Mouse (Mus musculus) urinary bladder, adult 18-20 months (tissue): ENCODE results near the gene Sema7a.

Source experiments
- DNase-seq, 2 experiments: peaks; one replicate each; pipeline ENCODE4 v3.0.0; 2022; ENCODE audit warnings: low spot score in 2 of 2, mixed read lengths in 2 of 2

The Sema7a gene

GRCm38 (mm10) chr9:57938225-57939055 is 1.5 kb upstream of the Sema7a start:
- DNase-seq = no peak

DNA sequence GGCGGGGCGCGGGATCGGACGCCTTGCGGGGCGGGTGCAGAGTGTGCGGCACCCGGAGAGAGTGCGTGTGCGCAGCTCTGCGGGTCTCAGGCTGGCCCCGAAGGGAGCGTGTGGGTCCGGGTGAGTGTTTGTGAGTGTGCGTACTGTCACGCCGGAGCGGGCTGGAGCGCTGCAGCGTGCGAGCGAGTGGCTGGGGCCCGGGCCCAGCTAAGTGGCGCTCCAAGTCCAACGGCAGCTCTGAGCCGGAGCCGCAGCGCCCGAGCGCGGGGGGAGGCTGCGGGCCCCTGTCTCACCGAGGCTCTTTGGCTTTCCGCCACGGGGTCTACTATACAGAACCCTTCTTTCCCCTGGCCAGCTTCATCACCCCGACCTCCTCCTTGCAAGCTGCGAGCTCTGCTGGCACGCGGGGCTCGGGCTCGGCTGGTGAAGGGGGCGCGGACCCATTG is 460 bp downstream of the Sema7a start:
- DNase-seq = no peak

DNA sequence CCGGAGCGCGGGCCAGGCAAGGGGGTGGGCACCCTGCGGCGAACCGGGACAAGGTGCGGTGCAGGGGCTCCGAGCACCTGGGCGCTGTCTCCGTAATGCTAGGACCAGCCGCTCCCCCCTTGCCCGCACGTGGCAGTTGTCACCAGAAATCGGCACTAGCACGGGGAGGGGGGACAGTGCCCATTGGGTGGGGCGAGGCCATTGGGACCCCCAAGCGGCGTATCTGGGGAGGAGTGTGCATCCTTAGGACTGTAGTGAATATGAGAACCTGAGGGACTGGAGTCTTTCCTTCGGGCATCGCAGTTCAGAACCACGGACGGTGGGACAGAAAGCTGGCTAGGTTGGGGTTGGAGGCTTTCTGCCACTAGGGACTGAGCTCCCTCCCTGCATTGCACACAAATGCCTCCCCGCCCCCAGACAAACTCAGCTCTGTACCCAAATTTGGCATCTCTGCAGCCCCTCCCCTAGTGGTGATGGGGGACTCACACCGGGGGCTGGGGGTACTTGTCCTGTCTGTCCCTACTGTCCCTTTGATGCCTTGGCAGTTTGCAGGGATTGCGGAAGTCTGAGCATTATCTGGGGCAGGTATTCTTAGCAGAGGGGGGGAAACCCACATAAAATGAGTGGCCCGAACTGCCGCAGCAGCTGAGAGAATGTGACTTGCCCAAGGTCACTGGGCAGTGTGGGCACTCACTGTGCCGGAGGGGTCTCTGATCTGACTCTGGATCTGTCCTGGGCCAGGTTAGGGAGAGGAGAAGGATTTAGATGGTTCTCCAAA is 1.1 kb downstream of the Sema7a start:
- DNase-seq = no peak

GRCm38 (mm10) chr9:57942039-57942438 is 2.1 kb downstream of the Sema7a start:
- no peak for DNase-seq

DNA sequence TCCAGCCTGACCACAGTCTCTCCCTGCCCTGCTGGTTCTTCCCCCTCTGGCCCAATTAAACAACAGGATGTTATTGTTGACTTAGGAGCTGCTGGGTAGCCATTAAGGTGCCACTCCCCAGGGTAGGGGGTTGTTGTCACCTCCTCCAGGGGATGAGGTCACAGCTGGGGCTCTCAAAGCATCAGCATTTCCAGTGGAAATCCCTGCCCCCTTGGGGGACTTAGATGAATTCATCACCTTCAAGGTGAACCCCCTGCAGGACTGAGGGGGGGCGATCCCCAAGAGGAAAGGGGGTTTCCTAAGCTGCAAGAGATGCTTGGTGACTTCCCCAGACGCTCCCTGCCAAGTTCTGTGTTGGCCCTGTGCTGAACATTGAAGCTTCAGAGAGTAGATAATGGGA is 3.2 kb downstream of the Sema7a start:
- DNase-seq = no peak

DNA sequence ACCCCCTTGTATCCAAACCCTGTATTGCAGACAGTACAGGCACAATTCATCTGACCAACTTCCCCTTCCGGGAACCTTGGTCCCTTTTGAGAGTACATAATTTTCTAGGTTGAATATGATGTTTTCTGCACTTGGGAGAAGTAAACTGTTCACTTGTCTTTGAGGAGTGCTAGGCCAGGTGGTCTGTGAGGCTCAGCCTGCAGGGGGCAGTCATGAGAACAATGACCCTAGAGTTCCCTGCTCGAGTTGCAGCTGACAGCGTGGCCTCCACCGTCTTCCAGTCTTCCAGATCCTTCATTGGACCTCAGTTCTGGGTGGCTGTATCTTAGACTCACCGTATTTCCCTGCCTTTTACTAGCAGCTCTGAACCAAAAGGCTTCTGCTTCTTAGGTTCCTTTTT is 4.7 kb downstream of the Sema7a start:
- DNase-seq = no peak

DNA sequence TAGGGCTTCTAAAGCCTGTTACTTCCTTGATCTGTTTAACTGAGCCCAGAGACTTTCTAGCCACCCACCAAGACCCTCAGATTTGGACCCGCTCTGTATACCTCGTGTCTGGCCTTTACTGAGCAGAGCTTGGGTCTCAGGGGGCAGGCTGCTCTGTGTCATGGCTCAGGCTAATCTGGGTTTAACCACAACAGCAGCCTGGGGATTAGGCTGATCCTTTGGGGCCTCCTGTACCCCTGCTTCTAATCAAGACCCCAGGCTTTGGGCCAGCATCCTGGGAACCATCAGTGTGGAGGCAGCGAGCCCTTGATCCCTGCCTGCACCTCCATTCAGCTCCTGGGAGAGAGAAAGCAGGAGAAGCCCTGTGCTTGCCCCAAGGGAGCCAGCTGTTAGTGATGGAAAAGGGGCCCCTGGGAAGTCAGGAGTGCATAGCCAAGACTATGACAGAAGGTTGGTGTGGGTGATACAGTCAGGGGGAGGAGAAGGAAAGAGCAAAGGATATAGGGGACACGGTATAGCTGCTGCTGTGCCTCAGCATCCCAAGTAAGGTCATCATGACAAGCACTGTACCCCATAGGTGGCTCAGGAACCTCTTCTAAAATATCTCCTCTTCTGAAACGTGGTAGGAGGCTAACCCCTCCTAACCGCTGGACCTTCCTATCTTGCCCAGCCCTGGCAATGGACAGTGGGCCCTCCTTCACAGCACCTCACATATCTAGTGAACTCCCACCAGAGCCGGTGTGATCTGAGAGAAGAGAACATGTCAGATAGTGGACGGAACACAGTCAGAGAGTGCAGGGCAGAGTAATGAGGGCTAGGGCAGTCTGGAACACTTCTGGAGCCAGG is 6.1 kb downstream of the Sema7a start:
- no peak for DNase-seq

GRCm38 (mm10) chr9:57947381-57948030 is 7.6 kb downstream of the Sema7a start:
- no peak for DNase-seq

GRCm38 (mm10) chr9:57948333-57948931 is 8.5 kb downstream of the Sema7a start:
- no peak for DNase-seq

DNA sequence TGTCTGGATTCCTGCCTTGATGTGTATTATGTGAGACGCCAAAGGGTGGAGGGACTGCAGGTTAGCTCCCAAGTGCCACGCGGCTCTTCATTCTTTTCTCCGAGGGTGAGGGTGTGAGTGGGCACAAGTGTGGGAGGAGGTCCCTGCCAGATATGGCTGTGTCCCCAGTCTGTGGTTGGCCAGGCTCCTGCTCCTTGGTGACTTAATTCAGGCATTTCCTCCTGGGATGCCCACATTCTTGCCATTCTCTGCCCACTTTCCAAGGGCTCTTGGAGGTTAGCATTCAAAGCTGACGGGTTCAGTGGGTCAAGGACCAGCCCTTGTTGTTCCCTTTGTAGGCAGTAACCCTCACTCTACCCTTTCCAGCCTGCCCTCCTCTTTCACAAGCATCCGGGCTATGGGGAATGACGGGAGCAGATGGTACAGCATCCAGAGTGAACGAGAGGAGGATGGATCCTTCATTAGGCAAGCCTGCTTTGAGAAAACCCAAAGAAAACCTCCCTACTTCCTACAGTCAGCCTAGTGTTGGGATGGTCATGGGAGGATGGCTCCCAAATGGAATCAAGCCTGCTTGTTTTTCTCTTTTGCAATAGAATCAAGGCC is 9.3 kb downstream of the Sema7a start:
- no peak for DNase-seq

DNA sequence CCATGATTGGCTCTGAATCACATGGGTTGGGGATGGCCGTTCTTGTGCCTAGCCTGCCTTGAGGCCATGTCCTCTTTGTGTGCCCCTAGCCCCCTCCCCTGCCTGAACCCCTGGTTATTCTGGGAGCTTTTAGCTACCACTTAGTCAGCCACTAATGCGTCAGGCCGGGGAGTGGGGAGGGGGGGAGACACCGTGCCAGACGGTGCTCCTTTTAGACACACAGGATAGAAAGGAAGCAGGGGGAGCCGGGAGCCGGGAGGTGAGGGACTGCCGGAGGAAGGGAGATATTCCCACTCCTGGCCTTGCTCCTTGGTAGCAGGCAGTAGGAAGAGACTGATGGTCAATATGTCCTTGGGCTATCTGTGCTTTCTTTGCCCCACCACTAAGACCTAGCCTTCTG is 10.0 kb downstream of the Sema7a start:
- DNase-seq = no peak

DNA sequence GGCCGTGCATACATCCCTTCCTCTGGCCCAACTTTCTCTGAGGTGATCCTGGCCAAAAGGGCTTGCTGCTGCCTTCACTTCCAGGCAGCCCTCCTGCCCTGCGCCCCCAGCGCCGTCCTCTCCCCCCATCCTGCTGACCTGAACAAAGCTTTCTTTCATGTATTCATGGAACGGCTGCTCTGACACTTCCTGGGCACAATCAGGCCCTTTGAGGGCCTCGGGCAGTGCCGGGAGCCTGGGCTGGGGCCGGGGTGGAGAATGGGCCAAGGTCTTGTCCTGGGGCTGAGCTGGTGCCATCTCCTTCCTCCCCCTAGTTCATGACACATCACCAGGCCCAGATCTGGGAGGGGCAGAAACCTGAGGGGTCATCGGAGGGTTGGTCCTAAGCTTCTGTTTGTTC is 10.6 kb downstream of the Sema7a start:
- DNase-seq = no peak

- DNase-seq = no peak
Observed at GRCm38 (mm10) chr9:57951993-57952392, 12.1 kb downstream of the Sema7a start.

GRCm38 (mm10) chr9:57954962-57955744 is 15.2 kb downstream of the Sema7a start:
- peak in 1 of 2 experiments; percentile 49 for DNase-seq

DNA sequence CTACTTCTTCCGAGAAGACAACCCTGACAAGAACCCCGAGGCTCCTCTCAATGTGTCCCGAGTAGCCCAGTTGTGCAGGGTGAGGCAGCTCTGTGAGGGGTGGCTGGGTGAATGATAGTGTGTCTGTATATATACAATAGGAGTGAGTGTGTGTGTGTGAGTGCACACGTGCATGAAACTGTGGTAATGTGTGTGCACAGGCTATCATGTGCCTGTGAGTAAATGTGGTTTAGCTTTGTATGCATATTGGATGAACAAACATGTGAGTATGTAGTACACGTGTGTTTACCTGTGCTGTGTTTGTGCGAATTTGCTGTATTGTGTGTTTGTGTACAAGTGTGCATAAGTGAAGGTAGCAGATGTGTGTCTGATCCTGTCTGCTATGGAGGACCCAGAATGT is 15.9 kb downstream of the Sema7a start:
- no peak for DNase-seq

DNA sequence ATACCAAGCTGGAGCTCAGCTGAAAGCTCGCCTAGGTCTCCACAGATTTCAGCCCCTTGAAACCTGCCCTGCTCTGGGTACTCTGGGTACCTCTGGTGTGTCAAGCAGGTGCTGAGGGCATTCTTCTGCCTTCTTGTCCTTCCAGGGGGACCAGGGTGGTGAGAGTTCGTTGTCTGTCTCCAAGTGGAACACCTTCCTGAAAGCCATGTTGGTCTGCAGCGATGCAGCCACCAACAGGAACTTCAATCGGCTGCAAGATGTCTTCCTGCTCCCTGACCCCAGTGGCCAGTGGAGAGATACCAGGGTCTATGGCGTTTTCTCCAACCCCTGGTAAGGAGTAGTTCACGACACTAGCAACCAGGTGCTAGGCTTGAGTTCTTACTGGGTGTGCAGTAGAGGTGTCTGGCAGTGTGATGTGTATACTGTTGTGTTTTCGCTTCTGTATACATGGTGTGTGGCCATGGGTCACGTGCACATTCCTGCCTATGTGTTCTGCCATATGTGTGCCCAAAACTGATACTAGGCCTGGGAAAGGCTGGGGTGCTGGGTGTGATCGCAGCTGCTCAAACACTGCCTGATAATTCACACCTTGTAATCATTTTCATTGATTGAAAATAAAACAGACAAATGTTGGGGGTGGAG is 16.4 kb downstream of the Sema7a start:
- no peak for DNase-seq

- DNase-seq = no peak
Observed at GRCm38 (mm10) chr9:57956838-57957236, 16.9 kb downstream of the Sema7a start.

DNA sequence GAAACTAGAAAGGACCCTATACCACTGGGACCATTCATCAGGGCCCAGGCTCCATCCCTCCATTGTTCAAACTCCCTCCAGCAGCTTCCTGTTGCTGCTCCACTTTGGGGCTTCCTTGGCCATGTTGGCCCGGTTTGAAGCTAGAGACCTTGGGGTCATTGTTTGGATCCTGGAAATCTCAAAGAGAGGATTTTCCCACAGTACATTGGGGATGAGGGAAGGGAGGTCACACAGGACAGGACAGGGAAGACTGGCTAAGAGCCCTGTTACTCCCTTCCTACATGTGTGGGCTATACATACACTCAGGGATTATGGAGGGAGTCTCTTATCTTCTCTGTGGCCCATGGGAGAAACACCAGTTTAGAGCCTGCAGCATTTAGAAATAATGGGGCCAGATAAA is 18.7 kb downstream of the Sema7a start:
- DNase-seq = no peak

DNA sequence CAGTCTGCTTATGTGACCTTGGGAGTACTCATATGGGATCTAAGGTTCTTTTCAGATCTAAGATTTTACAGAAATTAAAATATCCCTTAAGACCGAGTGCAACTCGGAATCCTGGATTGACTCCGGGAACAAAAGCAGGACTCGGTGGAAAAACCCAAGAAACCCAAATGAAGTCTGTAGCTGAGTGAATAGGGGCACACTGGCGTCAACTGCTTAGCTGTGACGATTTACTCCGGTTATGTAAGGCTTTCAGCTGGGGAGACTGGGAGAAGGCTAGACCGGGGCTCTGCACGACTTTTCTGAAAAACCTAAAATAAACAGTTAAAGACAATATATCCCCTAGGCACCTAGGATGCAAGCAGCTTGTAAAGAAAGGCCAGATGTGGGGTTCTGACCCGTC is 19.5 kb downstream of the Sema7a start:
- no peak for DNase-seq
